Mouse (Mus musculus) heart, embryonic 10.5 days (tissue): ENCODE data around the gene Blmh. TPM values are rescaled to one million over a fixed set of nuclear protein-coding genes. Genes with fewer than 3 reads are reported as not detected.

Source experiments
- DNase-seq: peaks from one replicate; pipeline ENCODE4 v3.0.0-alpha.2; 2017; ENCODE audit warnings: low spot score
- H3K27ac ChIP-seq: fragments of 300-500 bp; sonication (generic); 2 replicates; pipeline ENCODE4 v1.5.1; 2016; ENCODE audit warnings: mild to moderate bottlenecking
- H3K27me3 ChIP-seq: fragments of 300-500 bp; sonication (generic); 2 replicates; pipeline ENCODE4 v1.6.1; 2016; ENCODE audit warnings: mild to moderate bottlenecking; ENCODE audit not compliant: poor library complexity, insufficient read depth, severe bottlenecking
- H3K36me3 ChIP-seq: fragments of 300-500 bp; sonication (generic); 2 replicates; pipeline ENCODE4 v1.6.1; 2016; ENCODE audit warnings: mild to moderate bottlenecking, moderate library complexity
- H3K4me1 ChIP-seq: fragments of 300-500 bp; sonication (generic); 2 replicates; pipeline ENCODE4 v1.6.1; 2016; ENCODE audit warnings: mild to moderate bottlenecking
- H3K4me3 ChIP-seq: fragments of 300-500 bp; sonication (generic); 2 replicates; pipeline ENCODE4 v1.5.1; 2016; ENCODE audit warnings: mild to moderate bottlenecking, moderate library complexity
- H3K9me3 ChIP-seq: fragments of 300-500 bp; sonication (generic); 2 replicates; pipeline ENCODE4 v1.6.1; 2016; ENCODE audit warnings: mild to moderate bottlenecking, moderate library complexity
- WGBS: fragments of 180-500 bp; shearing (Covaris S2); methylation state at CpG from one replicate; pipeline ENCODE4 v1.1.7; 2016; 5-methylcytosine and 5-hydroxymethylcytosine counted together
- polyA plus RNA-seq: library from polyadenylated mRNA; unstranded; fragments of >200 nt; fragmentation: Nextera tagmentation; extraction: Ambion mirVana; gene quantifications from 2 replicates; pipeline ENCODE4 v1.2.1, GENCODE M21; 2016

The Blmh gene
- polyA plus RNA-seq, 1 experiment from 2014 or later, result 152 TPM

DNA sequence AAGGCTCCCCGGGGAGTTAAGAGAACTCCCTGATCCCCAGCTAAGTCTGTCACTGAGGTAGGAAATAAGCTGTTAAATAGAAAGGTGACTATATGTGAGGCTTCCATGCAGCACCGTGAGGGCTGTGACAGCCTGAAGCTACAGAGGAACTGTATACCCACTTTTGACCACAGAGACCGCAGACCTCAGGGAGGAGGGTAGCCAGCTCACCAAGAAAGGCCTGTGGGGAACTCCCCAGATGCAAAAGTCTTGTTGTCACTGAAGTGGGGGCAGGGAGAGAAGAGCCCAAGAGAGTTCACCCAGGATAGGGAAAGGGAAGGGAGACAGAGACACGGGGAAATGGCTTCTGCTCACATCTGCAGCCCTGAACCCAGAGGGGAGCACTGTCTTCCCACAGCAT is 68.3 kb downstream of the Blmh start:
- 28% methylated on average over 4 of the region's 4 CpGs for WGBS
- H3K4me1 ChIP-seq, result peaks cover 16% of the 10 kb centered on the region
- peaks cover 7% of the 10 kb centered on the region for H3K36me3 ChIP-seq
- no peak overlapping the region for H3K4me3 ChIP-seq
- H3K9me3 ChIP-seq, result no peaks in the 10 kb centered on the region
- no peak for DNase-seq
- H3K27me3 ChIP-seq, result peaks cover 32% of the 10 kb centered on the region
- H3K27ac ChIP-seq, result no peak overlapping the region

DNA sequence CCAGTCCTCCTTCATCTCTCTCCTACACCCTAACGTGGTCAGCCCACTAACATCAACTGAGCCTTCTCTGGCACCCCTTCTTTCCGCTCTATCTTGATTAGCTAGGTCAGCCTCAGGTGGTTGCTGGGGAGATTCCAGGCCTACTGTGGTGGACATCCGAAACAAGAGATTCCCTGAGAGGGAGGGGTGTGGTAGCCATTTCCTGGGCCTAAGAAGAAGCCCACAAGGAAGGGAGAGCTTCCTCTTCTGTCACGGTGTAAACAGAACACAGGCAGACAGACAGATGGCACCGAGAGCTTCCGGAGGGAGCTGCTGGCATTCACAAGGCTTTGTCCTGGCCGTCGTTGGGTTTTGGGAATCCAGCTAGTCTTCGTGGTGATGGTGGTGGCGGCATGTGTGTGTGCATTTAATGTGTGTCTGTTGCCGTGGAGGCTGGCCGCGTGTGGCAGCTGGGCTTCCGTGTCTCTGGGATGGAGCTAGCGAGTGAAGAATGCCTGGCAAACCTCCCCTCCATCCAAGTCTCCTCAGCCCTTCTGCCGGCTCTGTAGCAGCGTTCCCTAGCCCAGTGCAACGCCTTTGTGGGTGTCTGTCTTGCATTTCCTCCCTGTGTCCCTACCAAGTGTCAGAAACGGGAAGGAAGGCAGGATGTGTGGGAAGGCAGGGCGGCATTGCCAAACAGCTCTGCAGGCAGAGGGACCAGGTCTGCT is 71.5 kb downstream of the Blmh start:
- H3K27me3 ChIP-seq, result peaks cover 64% of the 10 kb centered on the region

DNA sequence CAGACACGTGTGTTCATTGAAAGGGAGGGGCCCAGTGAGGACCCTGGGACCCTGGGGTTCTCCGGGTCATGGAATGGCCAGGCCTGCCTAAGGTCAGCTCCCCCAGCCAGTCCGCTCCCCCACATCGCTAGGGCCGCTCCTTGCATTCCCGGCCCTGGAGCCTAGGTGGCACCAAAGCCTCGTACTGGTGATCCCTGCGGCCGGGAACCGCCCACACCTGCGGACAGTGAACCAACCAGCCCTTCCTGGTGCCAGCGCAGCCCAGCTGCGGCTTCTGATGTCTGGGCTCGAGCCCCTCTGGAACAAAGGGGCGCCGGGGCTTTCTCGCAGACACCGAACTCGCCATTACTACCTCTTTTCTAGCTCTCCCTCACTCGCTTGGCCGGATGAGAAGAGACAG is 72.7 kb downstream of the Blmh start:
- peak; percentile 91 for DNase-seq
- under 1% methylated on average over 21 of the region's 21 CpGs for WGBS
- H3K27ac ChIP-seq, result 0 out of 2 replicates have a peak overlapping the region, but pooled peaks have one; percentile 9
- H3K4me1 ChIP-seq, result peaks cover 24% of the 10 kb centered on the region
- no peaks in the 10 kb centered on the region for H3K36me3 ChIP-seq
- H3K27me3 ChIP-seq, result peaks cover 76% of the 10 kb centered on the region
- H3K9me3 ChIP-seq, result no peaks in the 10 kb centered on the region
- peak overlapping the region; percentile 64 for H3K4me3 ChIP-seq

More for the DNA sequence above, 71.5 kb downstream of the Blmh start:
- H3K4me1 ChIP-seq, result peaks cover 26% of the 10 kb centered on the region
- H3K36me3 ChIP-seq, result no peaks in the 10 kb centered on the region
- no peak overlapping the region for H3K27ac ChIP-seq
- no peak overlapping the region for H3K4me3 ChIP-seq
- H3K9me3 ChIP-seq, result no peaks in the 10 kb centered on the region
- no peak for DNase-seq
- WGBS, result 51% methylated on average over 20 of the region's 20 CpGs

DNA sequence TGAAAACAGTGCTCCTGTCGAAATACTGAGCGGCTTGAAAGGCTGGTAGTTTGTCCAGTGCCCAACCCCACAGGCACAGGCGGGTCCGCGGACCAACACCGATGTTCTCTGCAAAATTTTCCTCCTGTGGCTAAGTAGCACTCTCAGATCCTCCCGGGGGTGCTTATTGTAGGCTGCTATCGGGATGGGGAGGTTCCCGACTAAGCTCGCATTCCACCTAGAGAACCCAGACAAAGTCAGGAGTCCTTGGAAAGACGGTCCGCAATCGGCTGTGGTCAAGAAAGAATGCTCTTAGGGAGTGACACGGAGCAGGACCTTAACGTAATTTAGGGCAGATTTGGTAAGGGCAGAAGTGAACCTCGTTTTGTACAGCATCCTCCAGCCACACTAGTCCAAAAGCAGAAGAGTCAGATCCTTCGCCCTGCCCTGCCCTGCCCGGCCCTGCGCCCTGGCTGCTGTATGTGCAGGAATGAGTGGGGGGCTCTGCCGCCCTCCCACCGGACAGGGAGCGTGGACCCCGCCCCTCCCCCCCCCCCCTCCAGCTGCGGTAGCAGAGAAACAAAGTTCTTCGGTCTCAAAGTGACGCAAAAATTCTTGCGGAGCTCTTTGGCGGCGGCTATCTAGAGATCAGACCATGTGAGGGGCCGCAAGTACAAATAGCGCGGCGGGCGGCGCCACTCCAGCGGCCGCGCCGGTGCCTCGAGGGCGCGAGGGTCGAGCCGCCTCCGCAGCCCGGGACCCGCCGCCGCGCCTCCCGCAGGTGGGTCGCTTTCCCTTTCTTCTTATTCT is 73.5 kb downstream of the Blmh start, which contains the start of gene Slc6a4:
Gene Slc6a4, plus strand, starts transcription at position 688 of the 789 bp plus-strand sequence.
- Histone ChIP-seq H3K27ac (no peak within 1 kb of the TSS; the same call in 1 of the 2 replicates), H3K9me3 (no peaks in the 10 kb centered on the region), H3K4me3 (peak within 1 kb of the TSS; percentile 64), H3K4me1 (peaks cover 24% of the 10 kb centered on the region), H3K27me3 (peaks cover 82% of the 10 kb centered on the region), H3K36me3 (no peaks in the 10 kb centered on the region)
- WGBS, result under 1% methylated on average over 52 of the region's 52 CpGs
- no peak for DNase-seq

DNA sequence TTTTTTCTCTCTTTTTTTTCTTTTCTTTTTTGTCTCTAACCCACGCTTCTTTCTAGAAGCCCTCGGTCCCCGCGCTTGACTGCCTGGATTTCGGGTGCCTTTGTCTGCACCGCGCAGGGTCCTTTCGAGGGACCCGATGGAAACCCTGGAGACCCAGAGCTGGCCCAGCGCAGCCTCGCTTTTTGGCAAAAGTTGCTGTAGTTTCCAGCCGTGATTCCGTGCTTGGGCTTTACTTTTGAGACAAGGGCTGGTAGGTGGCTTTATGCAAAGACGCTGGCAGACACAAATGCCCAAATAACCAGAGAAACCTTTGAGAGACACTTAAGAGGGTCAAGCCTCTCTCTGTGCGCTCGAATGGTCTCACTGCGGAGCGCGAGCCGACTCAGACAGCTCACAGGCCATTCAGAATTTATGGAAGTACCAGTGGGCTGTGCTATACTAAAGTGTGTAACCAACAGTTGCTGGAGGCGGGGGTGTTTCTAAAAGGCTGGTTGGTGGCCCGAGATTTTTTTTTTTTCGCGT is 74.2 kb downstream of the Blmh start:
- H3K27ac ChIP-seq, result no peak overlapping the region; the same call in 1 of the 2 replicates
- peak overlapping the region; percentile 64 for H3K4me3 ChIP-seq
- peaks cover 24% of the 10 kb centered on the region for H3K4me1 ChIP-seq
- 13% methylated on average over 24 of the region's 24 CpGs for WGBS
- H3K27me3 ChIP-seq, result peaks cover 82% of the 10 kb centered on the region
- no peak for DNase-seq
- no peaks in the 10 kb centered on the region for H3K9me3 ChIP-seq
- no peaks in the 10 kb centered on the region for H3K36me3 ChIP-seq

DNA sequence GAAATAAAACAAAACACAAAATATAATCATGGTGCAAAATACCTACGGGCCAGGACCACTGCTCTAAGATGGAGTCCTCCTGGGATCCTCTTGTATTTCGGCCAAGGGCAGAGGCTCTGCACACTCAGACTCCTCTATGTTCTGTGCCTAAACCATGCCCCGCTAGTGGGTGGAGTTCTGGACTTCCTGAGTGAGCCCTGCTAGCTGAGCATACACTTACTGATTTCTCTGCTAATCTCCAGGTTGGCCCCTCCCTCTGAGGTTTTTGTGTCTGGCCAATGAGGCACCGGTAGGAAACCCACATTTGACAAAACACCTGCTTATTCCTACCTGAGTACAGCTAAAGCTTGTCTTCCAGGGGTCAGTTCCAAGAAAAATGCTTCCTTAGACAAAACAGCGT is 76.1 kb downstream of the Blmh start:
- DNase-seq, result no peak
- H3K4me1 ChIP-seq, result peaks cover 24% of the 10 kb centered on the region
- H3K27me3 ChIP-seq, result peaks cover 74% of the 10 kb centered on the region
- H3K4me3 ChIP-seq, result no peak overlapping the region
- H3K36me3 ChIP-seq, result no peaks in the 10 kb centered on the region
- no peak overlapping the region for H3K27ac ChIP-seq
- WGBS, result 58% methylated on average over 5 of the region's 5 CpGs
- no peaks in the 10 kb centered on the region for H3K9me3 ChIP-seq

DNA sequence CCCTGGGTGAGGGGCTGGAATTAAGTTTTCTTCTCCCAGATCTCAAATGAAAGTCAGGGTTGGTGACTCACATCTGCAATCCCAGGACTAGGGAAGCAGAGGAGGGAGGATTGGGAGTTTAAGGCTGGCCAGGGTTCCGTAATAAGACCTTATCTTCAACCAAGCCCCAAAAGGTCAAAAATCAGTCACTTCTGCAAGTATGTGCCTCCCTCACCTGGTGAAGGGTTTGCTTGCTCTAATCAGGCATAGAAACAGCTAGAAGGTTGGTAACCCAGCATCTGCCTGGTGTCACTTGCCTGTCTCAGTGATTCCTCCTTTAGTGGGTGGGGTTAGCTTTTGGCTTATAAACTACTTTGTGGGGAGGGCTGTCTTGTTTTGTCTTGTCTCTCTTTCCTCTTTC is 77.8 kb downstream of the Blmh start:
- Histone ChIP-seq H3K36me3 (no peaks in the 10 kb centered on the region), H3K27ac (no peak overlapping the region), H3K27me3 (peaks cover 58% of the 10 kb centered on the region), H3K4me1 (peaks cover 23% of the 10 kb centered on the region), H3K4me3 (no peak overlapping the region), H3K9me3 (no peaks in the 10 kb centered on the region)
- no peak for DNase-seq
- WGBS, result 68% methylated on average over 1 of the region's 1 CpGs

DNA sequence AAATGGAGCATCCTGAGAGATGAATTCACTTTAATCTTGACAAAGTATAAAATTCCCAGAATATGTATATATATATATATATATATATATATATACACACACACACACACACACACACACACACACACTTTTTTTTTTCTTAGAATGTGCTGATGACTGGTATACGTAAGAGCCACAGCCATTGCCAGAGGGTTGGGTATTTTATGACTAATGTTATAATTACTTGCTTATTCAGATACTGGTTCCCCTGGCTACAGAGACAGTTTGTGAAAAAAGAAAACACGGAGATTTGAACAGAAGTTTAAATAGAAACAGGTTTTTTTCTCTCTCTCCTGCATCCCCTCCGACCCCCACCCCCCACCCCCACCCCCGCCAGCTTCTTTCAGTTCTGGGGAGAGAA is 81.3 kb downstream of the Blmh start:
- peaks cover 31% of the 10 kb centered on the region for H3K4me1 ChIP-seq
- H3K27ac ChIP-seq, result no peak overlapping the region
- no peaks in the 10 kb centered on the region for H3K36me3 ChIP-seq
- H3K4me3 ChIP-seq, result no peak overlapping the region
- no peaks in the 10 kb centered on the region for H3K9me3 ChIP-seq
- H3K27me3 ChIP-seq, result peaks cover 26% of the 10 kb centered on the region
- 70% methylated on average over 4 of the region's 4 CpGs for WGBS
- no peak for DNase-seq

DNA sequence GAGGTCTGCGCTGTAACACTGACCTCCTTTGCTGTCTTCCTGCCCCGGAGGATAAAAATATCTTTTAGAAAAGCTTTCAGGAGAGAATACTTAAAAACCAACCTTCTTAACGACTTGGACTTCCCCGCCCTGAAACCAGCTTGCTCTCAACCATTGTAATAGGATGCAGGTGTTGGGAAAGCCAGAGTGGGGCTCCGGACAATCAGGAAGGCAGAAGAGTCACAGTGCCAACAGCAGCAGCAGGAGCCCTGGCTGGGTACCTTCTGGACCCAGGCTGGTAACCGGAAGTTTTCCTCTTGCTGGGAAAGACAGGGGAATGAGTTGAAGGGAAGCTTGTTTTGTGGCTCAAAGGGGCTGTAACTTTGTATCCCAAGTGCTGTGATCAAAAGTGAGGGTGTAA is 82.0 kb downstream of the Blmh start:
- no peaks in the 10 kb centered on the region for H3K9me3 ChIP-seq
- WGBS, result 43% methylated on average over 6 of the region's 6 CpGs
- peaks cover 31% of the 10 kb centered on the region for H3K4me1 ChIP-seq
- H3K36me3 ChIP-seq, result no peaks in the 10 kb centered on the region
- no peak overlapping the region for H3K4me3 ChIP-seq
- no peak for DNase-seq
- H3K27me3 ChIP-seq, result peaks cover 18% of the 10 kb centered on the region; the same call in 1 of the 2 replicates
- H3K27ac ChIP-seq, result no peak overlapping the region

DNA sequence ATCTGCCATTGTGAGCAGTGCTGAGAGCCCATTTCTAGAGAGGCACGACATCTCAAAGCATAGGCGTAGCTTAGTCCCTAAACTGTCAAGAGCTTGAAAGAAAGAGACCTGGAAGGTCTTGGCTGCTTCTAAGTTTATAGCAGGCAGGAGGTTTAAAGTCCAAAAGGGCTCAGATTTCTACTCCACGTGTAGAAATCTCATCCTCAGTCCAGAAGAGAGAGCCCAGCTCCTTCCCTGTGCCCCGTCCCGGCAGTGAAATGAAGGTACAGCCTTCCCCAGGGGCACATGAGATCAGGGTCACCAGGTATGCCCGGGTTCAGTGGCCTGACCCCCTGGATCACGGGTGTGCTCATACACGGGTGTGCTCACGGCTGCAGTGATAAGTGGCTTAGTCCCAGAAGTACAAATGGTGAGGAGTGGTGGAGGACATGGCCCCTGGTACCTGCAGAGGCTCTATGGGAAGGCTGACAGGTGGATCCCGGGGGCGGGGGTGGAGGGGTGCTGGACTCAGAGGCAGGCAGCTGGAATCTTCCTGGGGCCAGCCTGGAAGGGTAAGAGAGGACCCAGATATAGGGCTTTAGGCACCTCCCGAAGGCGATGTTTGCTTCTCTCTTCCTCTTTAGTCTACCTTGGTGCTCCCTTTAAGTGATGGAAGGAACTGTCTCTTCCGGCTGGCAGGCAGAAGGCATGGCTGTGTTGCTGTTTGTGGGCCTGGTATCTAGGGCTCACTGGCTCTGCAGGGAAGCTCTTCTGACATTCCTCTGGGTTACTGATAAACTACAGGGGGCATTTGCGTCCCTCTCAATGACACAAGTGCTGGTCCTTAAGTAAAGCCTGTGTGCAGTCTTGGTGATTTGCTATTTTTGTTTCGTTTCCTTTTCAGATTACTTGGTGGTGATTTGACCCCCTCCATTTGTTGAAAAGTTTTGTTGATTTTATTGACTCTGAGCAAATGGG is 84.7 kb downstream of the Blmh start:
- Histone ChIP-seq H3K9me3 (no peaks in the 10 kb centered on the region), H3K4me1 (peaks cover 31% of the 10 kb centered on the region), H3K4me3 (no peak overlapping the region), H3K27me3 (peaks cover 6% of the 10 kb centered on the region; the same call in 1 of the 2 replicates), H3K27ac (0 out of 2 replicates have a peak overlapping the region, but pooled peaks have one; percentile 59), H3K36me3 (no peaks in the 10 kb centered on the region)
- no peak for DNase-seq
- WGBS, result 46% methylated on average over 16 of the region's 16 CpGs

DNA sequence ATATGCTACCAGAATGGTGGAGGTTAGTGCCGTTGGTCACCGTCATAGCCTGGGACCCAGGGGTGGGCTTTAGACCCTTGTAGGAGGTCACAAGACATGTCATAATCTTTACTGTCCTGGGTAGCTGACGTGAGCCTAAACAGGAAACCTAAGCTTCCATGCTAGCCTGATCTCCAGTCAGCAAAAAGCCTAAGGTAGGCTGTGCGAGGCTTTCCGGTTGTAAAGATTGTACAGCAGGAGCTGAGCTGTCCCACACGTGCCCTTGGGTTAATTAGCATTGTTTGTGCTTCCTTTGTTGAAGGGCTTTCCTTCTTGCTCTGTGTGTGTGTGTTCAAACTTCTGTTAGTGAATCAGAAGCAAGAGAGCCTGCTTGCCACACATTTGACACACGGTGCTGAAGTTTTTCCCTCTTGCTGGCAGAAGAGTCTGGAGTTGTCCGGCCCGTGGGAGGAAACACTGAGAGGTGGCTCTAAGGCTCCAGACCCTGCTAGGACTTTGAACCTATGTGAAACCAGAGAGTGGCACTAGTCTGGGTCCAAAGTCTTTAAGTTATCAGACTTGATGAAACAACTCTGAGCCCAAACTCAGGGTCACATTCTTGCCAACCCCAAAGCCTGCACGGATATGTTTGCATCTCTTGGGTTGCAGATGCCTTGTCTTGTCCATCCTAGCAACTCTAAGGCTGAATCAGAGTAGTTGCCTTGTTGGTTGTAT is 86.3 kb downstream of the Blmh start:
- WGBS, result 80% methylated on average over 10 of the region's 10 CpGs
- H3K9me3 ChIP-seq, result no peaks in the 10 kb centered on the region
- H3K36me3 ChIP-seq, result no peaks in the 10 kb centered on the region
- no peak overlapping the region for H3K4me3 ChIP-seq
- H3K27me3 ChIP-seq, result no peaks in the 10 kb centered on the region; the same call in 1 of the 2 replicates
- peaks cover 31% of the 10 kb centered on the region for H3K4me1 ChIP-seq
- DNase-seq, result no peak
- H3K27ac ChIP-seq, result no peak overlapping the region

DNA sequence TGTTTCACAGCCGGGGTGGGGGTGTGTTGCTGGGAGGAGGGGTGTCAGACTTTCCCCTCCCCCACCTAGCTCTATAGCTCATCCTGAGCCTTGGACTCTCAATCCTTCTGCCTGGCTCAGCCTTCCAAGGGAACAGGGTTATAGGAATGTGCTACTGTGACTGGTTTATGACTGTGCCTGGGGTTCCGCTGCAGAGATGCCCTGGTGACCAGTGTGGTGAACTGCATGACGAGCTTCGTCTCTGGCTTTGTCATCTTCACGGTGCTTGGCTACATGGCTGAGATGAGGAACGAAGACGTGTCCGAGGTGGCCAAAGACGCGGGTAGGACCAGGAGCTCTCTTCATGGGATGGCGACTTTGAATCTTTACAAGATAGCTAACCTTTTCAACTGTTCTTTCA is 93.4 kb downstream of the Blmh start:
- no peak for DNase-seq
- Histone ChIP-seq H3K4me1 (peaks cover 10% of the 10 kb centered on the region; the same call in 1 of the 2 replicates), H3K4me3 (no peak overlapping the region), H3K27me3 (0 out of 2 replicates have a peak, but pooled peaks cover 19% of the 10 kb centered on the region), H3K9me3 (no peaks in the 10 kb centered on the region), H3K27ac (no peak overlapping the region), H3K36me3 (no peaks in the 10 kb centered on the region)
- WGBS, result 72% methylated on average over 11 of the region's 11 CpGs
